Mouse (Mus musculus) G1E (cell line): Measurements from ENCODE around the gene Fcgr2b.

Source experiments
- CTCF ChIP-seq: IDR thresholded peaks from 2 replicates; pipeline ENCODE4 v1.5.1; 2012; ENCODE audit warnings: low read depth, low read length, inconsistent platforms, mixed read lengths
- GATA1 ChIP-seq: IDR thresholded peaks from 2 replicates; pipeline ENCODE4 v1.6.1; 2012; ENCODE audit warnings: borderline replicate concordance, low read length, inconsistent platforms, mixed read lengths
- POLR2AphosphoS5 ChIP-seq: IDR thresholded peaks from 2 replicates; pipeline ENCODE4 v1.6.1; 2012; ENCODE audit warnings: low read depth, low read length, inconsistent platforms; ENCODE audit not compliant: insufficient replicate concordance
- TAL1 ChIP-seq: conservative IDR thresholded peaks from 2 replicates; pipeline ENCODE4 v1.6.1; 2012; ENCODE audit warnings: low read depth, low read length, inconsistent platforms, mixed read lengths

- TF ChIP-seq CTCF, result no peak
- no peak for TF ChIP-seq POLR2AphosphoS5
- no peak for TF ChIP-seq GATA1
- no peak for TF ChIP-seq TAL1
These were observed 43.1 kb upstream of the Fcgr2b start for GRCm38 (mm10) chr1:171019311-171019950.
